Mouse (Mus musculus): ENCODE measurements at regions not wholly inside any gene's neighbourhood (a gene's known extent, or its start where the extent isn't known, plus 50 kb on each side); places are given as distances from the start of the nearest gene placed in this dataset.

DNA sequence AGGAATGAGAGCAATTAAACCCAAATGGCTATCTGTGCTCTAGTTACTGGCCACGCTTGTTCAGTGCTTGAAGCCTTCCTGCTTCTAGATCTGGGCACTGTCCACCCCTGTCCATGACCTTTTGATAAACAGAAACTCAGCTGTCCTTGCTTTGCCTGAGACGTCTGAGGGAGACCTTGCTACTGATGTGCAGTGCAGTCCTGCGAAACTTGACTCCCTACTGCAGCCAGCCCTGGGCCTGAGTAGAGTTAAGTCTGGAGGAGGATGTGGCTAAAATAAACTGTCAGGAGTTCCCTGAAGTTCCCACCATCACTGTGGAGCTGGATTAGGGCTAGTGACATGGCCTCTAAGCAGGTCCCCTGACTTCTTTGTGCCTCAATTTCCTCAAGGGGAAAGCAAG is 88.4 kb upstream of the Cxcr4 start:
- no peak for ATAC-seq (replicated peaks; ENCODE audit: extremely low read depth, insufficient read depth, low FRiP score)
- H3K36me3 ChIP-seq (ENCODE audit: control insufficient read depth, insufficient read depth), result no peaks in the 10 kb centered on the region
- no peak overlapping the region for H3K27ac ChIP-seq (ENCODE audit: low read length)
- 45% methylated on average over 3 of the region's 3 CpGs for WGBS
- no peaks in the 10 kb centered on the region for H3K9me3 ChIP-seq (replicated peaks; ENCODE audit: control insufficient read depth, low read length)
- no peak overlapping the region for H3K4me3 ChIP-seq (ENCODE audit: low read length)
- H3K4me1 ChIP-seq (ENCODE audit: control insufficient read depth, insufficient read depth, low read length), result no peaks in the 10 kb centered on the region
- H3K9ac ChIP-seq (ENCODE audit: low read length), result no peak overlapping the region
- H3K4me2 ChIP-seq (ENCODE audit: low read depth, low read length), result no peak overlapping the region
- no peaks in the 10 kb centered on the region for H3K27me3 ChIP-seq (ENCODE audit: control insufficient read depth, insufficient read depth, low read length)

DNA sequence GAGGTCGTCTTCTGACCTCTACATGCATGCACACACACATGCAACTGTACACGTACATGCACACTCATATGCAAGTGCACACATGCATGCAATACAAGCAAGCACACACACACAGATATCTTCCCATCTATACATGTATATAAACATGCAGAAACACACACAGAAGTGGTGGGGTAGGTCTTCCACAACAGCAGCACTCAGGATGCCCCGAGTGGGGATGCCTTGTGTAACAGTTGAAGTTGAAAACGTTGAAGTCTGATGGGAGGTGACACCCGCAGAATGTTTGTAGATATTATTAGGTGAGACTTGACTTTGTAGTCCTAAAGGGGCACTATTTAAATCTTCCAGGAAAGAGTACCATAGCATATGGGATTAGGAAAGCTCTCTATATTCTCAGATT is 87.9 kb upstream of the Cxcr4 start:
- H3K4me1 ChIP-seq (ENCODE audit: control insufficient read depth, insufficient read depth, low read length), result no peaks in the 10 kb centered on the region
- ATAC-seq (replicated peaks; ENCODE audit: extremely low read depth, insufficient read depth, low FRiP score), result no peak
- H3K27me3 ChIP-seq (ENCODE audit: control insufficient read depth, insufficient read depth, low read length), result no peaks in the 10 kb centered on the region
- H3K27ac ChIP-seq (ENCODE audit: low read length), result no peak overlapping the region
- H3K9me3 ChIP-seq (replicated peaks; ENCODE audit: control insufficient read depth, low read length), result no peaks in the 10 kb centered on the region
- no peak overlapping the region for H3K4me3 ChIP-seq (ENCODE audit: low read length)
- H3K36me3 ChIP-seq (ENCODE audit: control insufficient read depth, insufficient read depth), result no peaks in the 10 kb centered on the region
- no peak overlapping the region for H3K9ac ChIP-seq (ENCODE audit: low read length)
- H3K4me2 ChIP-seq (ENCODE audit: low read depth, low read length), result no peak overlapping the region
- WGBS, result 73% methylated on average over 5 of the region's 5 CpGs

DNA sequence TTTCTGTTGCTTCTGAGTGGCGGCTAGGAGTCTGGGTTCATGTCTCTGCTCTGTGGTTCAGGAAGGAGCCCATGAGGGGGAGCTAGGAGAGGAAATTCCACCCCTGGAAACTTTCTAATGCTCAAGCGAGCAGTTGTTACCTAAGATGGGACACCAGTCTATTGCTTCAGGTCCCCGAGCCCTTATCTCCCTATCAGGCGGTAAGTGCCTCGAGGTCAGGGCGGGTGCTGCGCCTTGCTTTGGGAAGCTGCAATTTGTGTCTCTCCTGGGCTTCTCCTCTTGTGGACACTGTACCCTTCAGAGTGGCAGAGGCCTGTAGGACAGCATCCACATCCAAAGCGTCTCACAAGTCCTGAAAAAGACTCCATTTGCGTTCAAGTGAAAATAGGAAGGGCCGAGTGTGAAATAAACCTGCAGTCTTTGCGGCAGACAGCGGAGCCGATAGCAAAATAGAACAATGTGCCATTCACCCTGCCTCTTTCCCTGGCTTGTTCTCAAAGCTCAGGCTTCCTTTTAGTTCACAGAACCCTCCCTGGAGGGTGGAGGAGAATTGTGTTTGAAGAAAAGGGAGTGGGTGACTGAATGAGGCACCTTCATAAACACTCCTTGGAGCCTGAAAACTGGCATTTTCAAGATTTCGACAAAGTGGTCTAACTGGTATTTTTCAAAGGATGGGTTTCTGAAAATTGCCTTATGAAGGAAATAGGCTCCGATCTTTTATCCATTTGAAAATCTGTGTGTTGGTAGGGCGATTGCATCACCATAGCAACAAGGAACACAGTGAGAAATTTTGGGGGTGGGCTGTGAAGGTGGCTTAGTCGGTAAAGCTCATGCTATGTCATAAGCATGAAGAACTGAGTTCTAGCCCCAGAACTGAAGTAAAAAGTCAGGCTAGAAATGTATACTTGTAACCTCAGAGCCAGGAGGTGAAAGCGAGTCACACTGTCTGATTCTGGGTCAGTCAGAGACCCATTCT is 87.2 kb upstream of the Cxcr4 start:
- Histone ChIP-seq H3K4me1 (ENCODE audit: control insufficient read depth, insufficient read depth, low read length) (no peaks in the 10 kb centered on the region), H3K9me3 (replicated peaks; ENCODE audit: control insufficient read depth, low read length) (no peaks in the 10 kb centered on the region), H3K27me3 (ENCODE audit: control insufficient read depth, insufficient read depth, low read length) (no peaks in the 10 kb centered on the region), H3K36me3 (ENCODE audit: control insufficient read depth, insufficient read depth) (no peaks in the 10 kb centered on the region), H3K9ac (ENCODE audit: low read length) (no peak overlapping the region), H3K27ac (ENCODE audit: low read length) (no peak overlapping the region), H3K4me3 (ENCODE audit: low read length) (no peak overlapping the region), H3K4me2 (ENCODE audit: low read depth, low read length) (no peak overlapping the region)
- WGBS, result 50% methylated on average over 18 of the region's 18 CpGs
- no peak for ATAC-seq (replicated peaks; ENCODE audit: extremely low read depth, insufficient read depth, low FRiP score)

DNA sequence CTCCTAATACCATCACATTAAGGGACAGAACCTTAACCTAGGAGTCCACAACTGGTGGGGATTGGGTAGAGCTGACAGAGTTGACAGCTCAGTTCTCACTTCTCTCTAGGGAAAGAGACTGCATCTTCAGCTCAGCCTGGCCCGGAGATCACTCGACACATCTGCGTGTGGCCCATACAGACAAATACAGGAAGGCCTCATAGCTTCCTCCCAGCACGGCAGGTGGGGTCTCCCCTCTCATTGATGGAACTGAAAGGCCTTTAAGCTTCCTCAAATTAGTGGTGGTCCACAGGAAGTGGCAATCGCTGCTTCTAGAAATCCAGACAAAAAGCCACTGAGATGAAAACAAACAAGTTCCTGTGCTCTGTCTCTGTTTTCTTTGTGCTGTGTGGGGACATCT is 83.4 kb upstream of the Cxcr4 start:
- Histone ChIP-seq H3K27ac (ENCODE audit: low read length) (no peak overlapping the region), H3K4me2 (ENCODE audit: low read depth, low read length) (no peak overlapping the region), H3K27me3 (ENCODE audit: control insufficient read depth, insufficient read depth, low read length) (no peaks in the 10 kb centered on the region), H3K9ac (ENCODE audit: low read length) (no peak overlapping the region), H3K9me3 (replicated peaks; ENCODE audit: control insufficient read depth, low read length) (no peaks in the 10 kb centered on the region; the same call in 1 of the 2 replicates), H3K36me3 (ENCODE audit: control insufficient read depth, insufficient read depth) (no peaks in the 10 kb centered on the region), H3K4me1 (ENCODE audit: control insufficient read depth, insufficient read depth, low read length) (no peaks in the 10 kb centered on the region), H3K4me3 (ENCODE audit: low read length) (no peak overlapping the region)
- WGBS, result 61% methylated on average over 5 of the region's 5 CpGs
- no peak for ATAC-seq (replicated peaks; ENCODE audit: extremely low read depth, insufficient read depth, low FRiP score)

DNA sequence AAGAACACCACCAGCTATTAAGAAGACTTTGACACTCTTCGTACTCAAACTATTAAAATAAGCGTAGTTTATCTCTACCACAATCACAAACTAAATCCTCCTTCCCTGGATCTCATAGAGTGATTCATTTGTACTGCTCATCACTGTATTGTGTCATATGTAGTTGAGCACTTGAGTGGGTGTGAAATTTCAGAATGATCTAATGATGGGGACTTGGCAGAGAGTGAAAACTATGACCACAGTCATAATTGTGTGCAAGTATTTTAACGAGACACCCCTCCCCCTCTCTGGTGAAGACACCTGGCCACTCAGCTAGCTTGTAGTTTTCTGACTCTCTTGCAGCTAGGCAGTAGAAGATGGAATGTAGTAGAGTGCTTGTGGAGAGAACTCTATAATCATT is 80.2 kb upstream of the Cxcr4 start:
- H3K9me3 ChIP-seq (replicated peaks; ENCODE audit: control insufficient read depth, low read length), result no peaks in the 10 kb centered on the region; the same call in 1 of the 2 replicates
- no peaks in the 10 kb centered on the region for H3K27me3 ChIP-seq (ENCODE audit: control insufficient read depth, insufficient read depth, low read length)
- no peak overlapping the region for H3K27ac ChIP-seq (ENCODE audit: low read length)
- 72% methylated on average over 3 of the region's 3 CpGs for WGBS
- ATAC-seq (replicated peaks; ENCODE audit: extremely low read depth, insufficient read depth, low FRiP score), result no peak
- no peaks in the 10 kb centered on the region for H3K4me1 ChIP-seq (ENCODE audit: control insufficient read depth, insufficient read depth, low read length)
- H3K4me2 ChIP-seq (ENCODE audit: low read depth, low read length), result no peak overlapping the region
- H3K4me3 ChIP-seq (ENCODE audit: low read length), result no peak overlapping the region
- H3K9ac ChIP-seq (ENCODE audit: low read length), result no peak overlapping the region
- H3K36me3 ChIP-seq (ENCODE audit: control insufficient read depth, insufficient read depth), result no peaks in the 10 kb centered on the region

DNA sequence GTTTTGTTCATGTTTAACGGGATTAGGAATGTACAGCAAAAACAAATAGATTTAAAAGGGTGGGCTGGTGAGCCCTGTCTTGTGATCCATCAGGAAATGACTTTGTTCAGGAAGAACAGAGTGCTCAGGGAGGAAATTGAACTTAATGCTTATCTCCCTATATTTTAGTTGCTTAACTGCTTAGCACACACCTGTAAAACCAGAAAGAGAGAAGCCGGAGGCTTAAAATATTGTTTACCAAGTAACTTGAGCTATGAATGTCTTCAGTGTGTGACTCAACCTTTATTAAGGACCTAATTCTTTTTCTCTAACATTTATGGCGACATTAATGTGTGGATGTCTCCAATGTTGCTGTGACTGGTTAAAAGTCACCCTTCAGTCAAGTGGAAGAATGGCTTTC is 79.4 kb upstream of the Cxcr4 start:
- Histone ChIP-seq H3K4me1 (ENCODE audit: control insufficient read depth, insufficient read depth, low read length) (no peaks in the 10 kb centered on the region), H3K27ac (ENCODE audit: low read length) (no peak overlapping the region), H3K27me3 (ENCODE audit: control insufficient read depth, insufficient read depth, low read length) (no peaks in the 10 kb centered on the region), H3K9me3 (replicated peaks; ENCODE audit: control insufficient read depth, low read length) (peaks cover under 1% of the 10 kb centered on the region; the same call in 1 of the 2 replicates), H3K36me3 (ENCODE audit: control insufficient read depth, insufficient read depth) (no peaks in the 10 kb centered on the region), H3K4me3 (ENCODE audit: low read length) (no peak overlapping the region), H3K4me2 (ENCODE audit: low read depth, low read length) (no peak overlapping the region), H3K9ac (ENCODE audit: low read length) (no peak overlapping the region)
- ATAC-seq (replicated peaks; ENCODE audit: extremely low read depth, insufficient read depth, low FRiP score), result no peak
- 78% methylated on average over 3 of the region's 3 CpGs for WGBS

DNA sequence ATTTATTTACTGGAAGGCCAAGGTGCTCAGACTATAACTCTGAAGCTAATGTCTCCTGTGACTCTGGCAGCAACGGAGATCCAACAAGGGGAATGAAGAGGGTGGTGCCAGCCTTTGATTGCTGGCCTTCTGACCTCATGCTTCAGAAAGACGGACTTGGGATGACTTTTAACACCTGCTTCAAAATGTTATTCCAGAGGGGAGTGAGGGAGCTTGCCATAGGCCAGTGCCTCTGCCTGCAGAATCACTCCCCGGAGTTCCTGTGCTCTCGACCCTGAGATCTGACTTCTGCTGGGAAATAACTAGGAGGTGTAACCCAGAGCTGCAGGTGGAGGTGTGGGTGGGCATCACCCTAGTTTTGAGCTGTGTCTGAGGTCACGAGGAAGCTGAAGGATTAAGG is 78.9 kb upstream of the Cxcr4 start:
- WGBS, result 62% methylated on average over 5 of the region's 5 CpGs
- H3K27ac ChIP-seq (ENCODE audit: low read length), result no peak overlapping the region
- no peak overlapping the region for H3K4me2 ChIP-seq (ENCODE audit: low read depth, low read length)
- no peak overlapping the region for H3K4me3 ChIP-seq (ENCODE audit: low read length)
- H3K4me1 ChIP-seq (ENCODE audit: control insufficient read depth, insufficient read depth, low read length), result no peaks in the 10 kb centered on the region
- H3K9ac ChIP-seq (ENCODE audit: low read length), result no peak overlapping the region
- ATAC-seq (replicated peaks; ENCODE audit: extremely low read depth, insufficient read depth, low FRiP score), result no peak
- no peaks in the 10 kb centered on the region for H3K27me3 ChIP-seq (ENCODE audit: control insufficient read depth, insufficient read depth, low read length)
- H3K36me3 ChIP-seq (ENCODE audit: control insufficient read depth, insufficient read depth), result no peaks in the 10 kb centered on the region
- peaks cover 3% of the 10 kb centered on the region; the same call in 1 of the 2 replicates for H3K9me3 ChIP-seq (replicated peaks; ENCODE audit: control insufficient read depth, low read length)

DNA sequence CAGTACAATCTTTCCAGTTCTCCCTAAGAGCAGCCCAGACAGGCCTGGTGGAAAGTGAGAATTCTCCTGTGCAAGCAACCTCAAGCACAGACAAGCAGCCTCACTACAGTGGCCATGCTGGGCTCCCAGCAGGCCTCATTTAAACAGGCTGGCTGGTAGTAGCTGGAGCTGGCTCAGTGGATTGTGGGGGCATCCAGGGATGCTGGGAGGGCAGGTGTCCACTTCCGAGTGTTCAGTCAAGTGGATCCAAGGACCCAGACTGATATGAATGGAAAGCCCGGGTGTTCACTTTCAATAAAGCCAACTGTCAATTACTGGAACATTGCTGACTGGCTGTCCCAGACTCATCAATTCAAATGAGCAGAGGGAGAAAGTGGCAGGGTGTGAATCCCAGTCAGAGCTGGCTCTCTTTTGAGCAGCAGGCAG is 77.2 kb upstream of the Cxcr4 start:
- no peak for ATAC-seq (replicated peaks; ENCODE audit: extremely low read depth, insufficient read depth, low FRiP score)
- H3K27ac ChIP-seq (ENCODE audit: low read length), result no peak overlapping the region
- H3K9me3 ChIP-seq (replicated peaks; ENCODE audit: control insufficient read depth, low read length), result peaks cover 3% of the 10 kb centered on the region; the same call in 1 of the 2 replicates
- H3K4me2 ChIP-seq (ENCODE audit: low read depth, low read length), result no peak overlapping the region
- 49% methylated on average over 2 of the region's 2 CpGs for WGBS
- H3K9ac ChIP-seq (ENCODE audit: low read length), result no peak overlapping the region
- no peaks in the 10 kb centered on the region for H3K27me3 ChIP-seq (ENCODE audit: control insufficient read depth, insufficient read depth, low read length)
- no peaks in the 10 kb centered on the region for H3K36me3 ChIP-seq (ENCODE audit: control insufficient read depth, insufficient read depth)
- no peak overlapping the region for H3K4me3 ChIP-seq (ENCODE audit: low read length)
- H3K4me1 ChIP-seq (ENCODE audit: control insufficient read depth, insufficient read depth, low read length), result no peaks in the 10 kb centered on the region

DNA sequence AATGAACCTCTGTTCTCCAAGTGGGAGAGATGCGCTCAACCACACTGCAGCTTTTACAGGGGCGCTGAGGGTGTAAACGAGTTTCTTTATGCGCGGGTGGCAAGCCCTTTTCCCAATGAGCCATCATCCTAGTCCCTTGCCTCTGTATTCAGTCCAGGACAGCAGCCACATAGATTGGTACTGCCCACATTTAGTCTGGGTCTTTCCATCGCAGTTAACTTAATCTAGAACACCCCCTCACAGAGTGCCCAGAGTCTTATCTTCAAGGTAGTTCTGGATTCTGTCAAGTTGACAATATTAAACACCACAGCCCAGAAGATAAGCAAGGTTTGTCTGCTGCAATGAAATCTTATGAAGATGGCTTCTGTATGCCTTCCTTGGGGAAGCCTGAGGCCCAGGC is 76.6 kb upstream of the Cxcr4 start:
- WGBS, result 56% methylated on average over 6 of the region's 6 CpGs
- Histone ChIP-seq H3K4me2 (ENCODE audit: low read depth, low read length) (no peak overlapping the region), H3K36me3 (ENCODE audit: control insufficient read depth, insufficient read depth) (no peaks in the 10 kb centered on the region), H3K4me3 (ENCODE audit: low read length) (no peak overlapping the region), H3K4me1 (ENCODE audit: control insufficient read depth, insufficient read depth, low read length) (no peaks in the 10 kb centered on the region), H3K9ac (ENCODE audit: low read length) (no peak overlapping the region), H3K27ac (ENCODE audit: low read length) (no peak overlapping the region), H3K27me3 (ENCODE audit: control insufficient read depth, insufficient read depth, low read length) (no peaks in the 10 kb centered on the region), H3K9me3 (replicated peaks; ENCODE audit: control insufficient read depth, low read length) (peaks cover 3% of the 10 kb centered on the region; the same call in 1 of the 2 replicates)
- no peak for ATAC-seq (replicated peaks; ENCODE audit: extremely low read depth, insufficient read depth, low FRiP score)
